ENCODE assay signal across 8 mouse cellular contexts in genomic region chr15:103165379-103165778, GRCm38 (mm10). TPM values are rescaled to one million over a fixed set of nuclear protein-coding genes. Genes with fewer than 3 reads are reported as not detected.
DNase-seq lines count a peak whose midpoint lies in the region; ATAC-seq and TF ChIP-seq lines count a peak whose summit lies in the region.

No protein-coding gene starts in this region.

- H3K27me3 ChIP-seq in embryonic facial prominence, embryonic 14.5 days (replicated peaks; ENCODE audit: control insufficient read depth, insufficient read depth, low read length): peaks cover 45% of the 10 kb centered on the region
- peaks cover 16% of the 10 kb centered on the region for H3K27me3 ChIP-seq in kidney, embryonic 16.5 days (ENCODE audit: insufficient read depth, low read length)
- H3K27me3 ChIP-seq in myocyte (ENCODE audit: control insufficient read depth, insufficient read depth, insufficient read length): no peaks in the 10 kb centered on the region

- WGBS in embryonic facial prominence, embryonic 14.5 days: under 1% methylated on average over 13 of the region's 13 CpGs
- under 1% methylated on average over 13 of the region's 13 CpGs for WGBS in kidney, embryonic 16.5 days

- 0 out of 2 replicates have a peak overlapping the region, but pooled peaks have one; percentile 10 for H3K4me2 ChIP-seq in embryonic facial prominence, embryonic 14.5 days (ENCODE audit: low read depth, low read length)
- 0 out of 2 replicates have a peak overlapping the region, but pooled peaks have one; percentile 22 for H3K4me2 ChIP-seq in kidney, embryonic 16.5 days (replicated peaks; ENCODE audit: low read depth, low read length)
- H3K4me2 ChIP-seq in myocyte (ENCODE audit: low read depth): peak overlapping the region; percentile 63

- no peak overlapping the region for H3K27ac ChIP-seq in embryonic facial prominence, embryonic 14.5 days (replicated peaks; ENCODE audit: low read depth, low read length)
- no peak overlapping the region for H3K27ac ChIP-seq in kidney, embryonic 16.5 days (ENCODE audit: low read length)

- H3K4me1 ChIP-seq in embryonic facial prominence, embryonic 14.5 days (ENCODE audit: control insufficient read depth, insufficient read depth, low read length): peaks cover 18% of the 10 kb centered on the region
- H3K4me1 ChIP-seq in kidney, embryonic 16.5 days (ENCODE audit: insufficient read depth, low read length): peaks cover 46% of the 10 kb centered on the region

- no peak overlapping the region for H3K4me3 ChIP-seq in embryonic facial prominence, embryonic 14.5 days (ENCODE audit: low read depth, low read length)
- H3K4me3 ChIP-seq in kidney, embryonic 16.5 days (ENCODE audit: low read length): no peak overlapping the region
- no peak overlapping the region for H3K4me3 ChIP-seq in myocyte

- peaks cover 19% of the 10 kb centered on the region for H3K79me2 ChIP-seq in myocyte (ENCODE audit: control insufficient read depth, insufficient read depth)

- H3K9ac ChIP-seq in embryonic facial prominence, embryonic 14.5 days (ENCODE audit: low read depth, low read length): 0 out of 2 replicates have a peak overlapping the region, but pooled peaks have one; percentile 9
- H3K9ac ChIP-seq in kidney, embryonic 16.5 days (replicated peaks; ENCODE audit: low read length): peak overlapping the region; percentile 45; the same call in 1 of the 2 replicates

- TF ChIP-seq POLR2A in myocyte (IDR thresholded peaks at IDR 0.05; ENCODE audit: insufficient read length, low read depth): no peak

- ATAC-seq in embryonic facial prominence, embryonic 14.5 days (ENCODE audit: low read depth): peak; percentile 34; the same call in 1 of the 2 replicates
- ATAC-seq in kidney, embryonic 16.5 days (ENCODE audit: low FRiP score, low TSS enrichment): peak; percentile 22; the same call in 1 of the 2 replicates

- H3K9me3 ChIP-seq in embryonic facial prominence, embryonic 14.5 days (ENCODE audit: control insufficient read depth, low read length): no peaks in the 10 kb centered on the region
- no peaks in the 10 kb centered on the region for H3K9me3 ChIP-seq in kidney, embryonic 16.5 days (ENCODE audit: low read length)

- no peaks in the 10 kb centered on the region for H3K36me3 ChIP-seq in embryonic facial prominence, embryonic 14.5 days (ENCODE audit: control insufficient read depth, insufficient read depth, low read length)
- no peaks in the 10 kb centered on the region for H3K36me3 ChIP-seq in kidney, embryonic 16.5 days (ENCODE audit: insufficient read depth, low read length)
- no peaks in the 10 kb centered on the region for H3K36me3 ChIP-seq in myocyte (ENCODE audit: control insufficient read depth, insufficient read depth)

- no peak overlapping the region for H3ac ChIP-seq in myocyte (ENCODE audit: control insufficient read depth, insufficient read length)

- DNase-seq in 3T3-L1 (ENCODE audit: low read depth, low spot score) (peak; percentile 96), liver (peak; percentile 85)
- peak; percentile 62 to 86 for DNase-seq in adrenal gland, postnatal 4 days (ENCODE audit: low spot score in 2 of 2)
- peak; percentile 92 for DNase-seq in embryonic facial prominence, embryonic 14.5 days (ENCODE audit: low spot score)
- peak; percentile 58 to 86 for DNase-seq in heart, adult 9 months (ENCODE audit: low spot score in 2 of 2)
- DNase-seq in spleen, postnatal 36 days (ENCODE audit: low spot score in 2 of 2): peak; percentile 74 to 80

TF ChIP-seq in myocyte, 11 proteins besides CTCF, POLR2A, EP300 and RAD21:
- no peak for TF ChIP-seq TCF3 (IDR thresholded peaks at IDR 0.05; ENCODE audit: insufficient read length, low read depth)
- TF ChIP-seq REST (IDR thresholded peaks at IDR 0.05; ENCODE audit: insufficient read depth, insufficient read length): no peak
- TF ChIP-seq MYOG (IDR thresholded peaks at IDR 0.05; ENCODE audit: control insufficient read depth in 1 of 3, insufficient read depth in 1 of 3, insufficient read length in 2 of 3, low read depth in 2 of 3): no peak
- TF ChIP-seq MAX (IDR thresholded peaks at IDR 0.05; ENCODE audit: low read depth): no peak
- no peak for TF ChIP-seq TCF12 (IDR thresholded peaks at IDR 0.05; ENCODE audit: insufficient read depth, poor library complexity, severe bottlenecking)
- TF ChIP-seq POLR2AphosphoS2 (IDR thresholded peaks at IDR 0.05; ENCODE audit: insufficient read length, low read depth): peak; percentile 37
- no peak for TF ChIP-seq USF1 (IDR thresholded peaks at IDR 0.05; ENCODE audit: low read depth)
- no peak for TF ChIP-seq CEBPB (IDR thresholded peaks at IDR 0.05; ENCODE audit: insufficient read depth, poor library complexity, severe bottlenecking)
- TF ChIP-seq SRF (IDR thresholded peaks at IDR 0.05; ENCODE audit: control insufficient read depth, insufficient read length, low read depth): peak; percentile 42

RNA-seq across cellular contexts. Expression of gene Smug1, which starts 1.5 kb away (rescaled TPM):
- total RNA-seq in adrenal gland, postnatal 4 days (2021): 10 to 100 TPM; 17.7 to 19.0 TPM
- polyA plus RNA-seq in embryonic facial prominence, embryonic 14.5 days (2014; fragmentation: Nextera tagmentation; extraction: Ambion mirVana): 14.9 and 18.4 TPM in 2 replicates
- polyA plus RNA-seq in kidney, embryonic 16.5 days (2015; fragmentation: Nextera tagmentation; extraction: Ambion mirVana): 19.8 and 20.5 TPM in 2 replicates
- 18.6 TPM for polyA plus RNA-seq in myocyte (2012; fragmentation: generic; extraction: Trizol)

Comparison
In these comparisons a context has a peak if more than half of its experiments do, and no peak if none do; other contexts are left out.
1. H3K4me2 ChIP-seq: peak in every context shown above with its lines; median percentile 63 in myocyte; 22 in kidney, embryonic 16.5 days; 10 in embryonic facial prominence, embryonic 14.5 days.